Comparison of ENCODE assay signal across 8 mouse cellular contexts in the genomic region with DNA sequence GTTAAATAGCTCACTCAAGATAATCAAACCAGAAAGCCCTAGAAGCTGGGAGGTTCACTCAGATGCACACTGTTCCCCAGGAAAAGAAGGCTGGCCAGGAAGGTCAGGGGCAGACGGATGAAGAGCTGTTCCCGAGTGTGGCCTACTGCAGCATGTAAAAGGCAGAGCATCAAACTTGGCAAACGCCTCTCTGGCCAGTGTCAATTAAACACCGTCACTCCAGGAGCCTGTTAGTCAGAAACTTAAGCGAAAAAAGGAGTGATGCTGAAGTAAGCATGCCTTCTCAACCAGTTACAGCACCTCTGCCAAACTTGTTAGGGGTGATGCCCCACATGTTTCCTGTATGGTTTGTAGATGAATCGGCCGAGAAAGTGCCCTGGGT.
DNase-seq lines count a peak whose midpoint lies in the region; ATAC-seq lines count a peak whose summit lies in the region.

No protein-coding gene starts in this region.

- 0 out of 2 replicates have a peak, but pooled peaks have one; percentile 11 for ATAC-seq in intestine, embryonic 16.5 days
- no peak for ATAC-seq in granulocyte monocyte progenitor cell, adult 5-6 weeks (replicated peaks; ENCODE audit: poor library complexity, severe bottlenecking)

- H3K36me3 ChIP-seq in intestine, embryonic 16.5 days (ENCODE audit: control insufficient read depth, insufficient read depth, low read length) = no peaks in the 10 kb centered on the region

- no peak overlapping the region for H3K4me3 ChIP-seq in intestine, embryonic 16.5 days (ENCODE audit: low read length)

- DNase-seq in spleen, postnatal 36 days (ENCODE audit: low spot score in 2 of 2) = peak; percentile 4 to 7
- no peak for DNase-seq in spleen, adult 12 weeks (ENCODE audit: low spot score)
- DNase-seq in heart, adult 8-10 months (ENCODE audit: low spot score) = peak; percentile 19
- peak; percentile 34 for DNase-seq in thymus, postnatal 14 days
- DNase-seq in left cerebral cortex, adult 18-20 months (ENCODE audit: low spot score in 2 of 2) = no peak
- no peak for DNase-seq in neural tube, embryonic 10.5 days (ENCODE audit: extremely low spot score, low spot score)

- H3K4me1 ChIP-seq in intestine, embryonic 16.5 days (ENCODE audit: control insufficient read depth, insufficient read depth, low read length) = peaks cover 4% of the 10 kb centered on the region

- 33% methylated on average over 7 of the region's 7 CpGs for WGBS in intestine, embryonic 16.5 days

- no peak overlapping the region for H3K9ac ChIP-seq in intestine, embryonic 16.5 days (ENCODE audit: low read depth, low read length)

- H3K4me2 ChIP-seq in intestine, embryonic 16.5 days (ENCODE audit: low read depth, low read length) = no peak overlapping the region

- H3K9me3 ChIP-seq in intestine, embryonic 16.5 days (ENCODE audit: control insufficient read depth, low read length) = no peaks in the 10 kb centered on the region

- H3K27ac ChIP-seq in intestine, embryonic 16.5 days (ENCODE audit: low read length) = no peak overlapping the region

- H3K27me3 ChIP-seq in intestine, embryonic 16.5 days (replicated peaks; ENCODE audit: control insufficient read depth, insufficient read depth, low read length) = no peaks in the 10 kb centered on the region

Comparison
In these comparisons a context has a peak if more than half of its experiments do, and no peak if none do; other contexts are left out.
1. DNase-seq: peak in spleen, postnatal 36 days (2 of 2), heart, adult 8-10 months (single experiment) and thymus, postnatal 14 days (single experiment); none in spleen, adult 12 weeks (single experiment), left cerebral cortex, adult 18-20 months (0 of 2) and neural tube, embryonic 10.5 days (single experiment).